Mouse (Mus musculus): ENCODE results near the gene Tmem144. TPM values are rescaled to one million over a fixed set of nuclear protein-coding genes. Genes with fewer than 3 reads are reported as not detected.

Gene Tmem144
- polyA plus RNA-seq, 1 experiment: not detected

GRCm38 (mm10) chr3:79867121-79867709 is 14.6 kb upstream of the Tmem144 start:
- no peaks in the 10 kb centered on the region for H3K4me1 ChIP-seq (ENCODE audit: control insufficient read depth)
- H3K9me3 ChIP-seq (ENCODE audit: control insufficient read depth, low read length): no peaks in the 10 kb centered on the region
- no peak for TF ChIP-seq TAL1 (IDR thresholded peaks at IDR 0.05; ENCODE audit: low read length)
- no peak overlapping the region for H3K4me3 ChIP-seq (replicated peaks)
- H3K36me3 ChIP-seq (ENCODE audit: control insufficient read depth): no peaks in the 10 kb centered on the region
- no peaks in the 10 kb centered on the region for H3K27me3 ChIP-seq (ENCODE audit: control insufficient read depth)

- no peaks in the 10 kb centered on the region for H3K27me3 ChIP-seq (ENCODE audit: control insufficient read depth)
- no peaks in the 10 kb centered on the region for H3K4me1 ChIP-seq (ENCODE audit: control insufficient read depth)
- no peak for TF ChIP-seq GATA1 (IDR thresholded peaks at IDR 0.05; ENCODE audit: low read length)
- no peak for TF ChIP-seq TAL1 (IDR thresholded peaks at IDR 0.05; ENCODE audit: low read length)
- no peaks in the 10 kb centered on the region for H3K9me3 ChIP-seq (ENCODE audit: control insufficient read depth, low read length)
- H3K36me3 ChIP-seq (ENCODE audit: control insufficient read depth): no peaks in the 10 kb centered on the region
- H3K4me3 ChIP-seq (replicated peaks): no peak overlapping the region
Measured at GRCm38 (mm10) chr3:79866526-79866925, 14.0 kb upstream of the Tmem144 start.

- Histone ChIP-seq H3K4me3 (replicated peaks) (no peak overlapping the region), H3K27me3 (ENCODE audit: control insufficient read depth) (no peaks in the 10 kb centered on the region), H3K9me3 (ENCODE audit: control insufficient read depth, low read length) (no peaks in the 10 kb centered on the region), H3K4me1 (ENCODE audit: control insufficient read depth) (no peaks in the 10 kb centered on the region), H3K36me3 (ENCODE audit: control insufficient read depth) (no peaks in the 10 kb centered on the region)
- no peak for TF ChIP-seq TAL1 (IDR thresholded peaks at IDR 0.05; ENCODE audit: low read length)
- no peak for TF ChIP-seq GATA1 (IDR thresholded peaks at IDR 0.05; ENCODE audit: low read length)
Measured at GRCm38 (mm10) chr3:79866089-79866488, 13.5 kb upstream of the Tmem144 start.

- Histone ChIP-seq H3K4me1 (ENCODE audit: control insufficient read depth) (no peaks in the 10 kb centered on the region), H3K9me3 (ENCODE audit: control insufficient read depth, low read length) (no peaks in the 10 kb centered on the region), H3K4me3 (replicated peaks) (no peak overlapping the region)
Measured at GRCm38 (mm10) chr3:79864824-79865223, 12.3 kb upstream of the Tmem144 start.

GRCm38 (mm10) chr3:79858221-79858620 is 5.6 kb upstream of the Tmem144 start:
- Histone ChIP-seq H3K9me3 (ENCODE audit: control insufficient read depth, low read length) (no peaks in the 10 kb centered on the region), H3K36me3 (ENCODE audit: control insufficient read depth) (no peaks in the 10 kb centered on the region), H3K27me3 (ENCODE audit: control insufficient read depth) (no peaks in the 10 kb centered on the region), H3K4me1 (ENCODE audit: control insufficient read depth) (peaks cover 9% of the 10 kb centered on the region), H3K4me3 (replicated peaks) (no peak overlapping the region)
- TF ChIP-seq TAL1 (IDR thresholded peaks at IDR 0.05; ENCODE audit: low read length): no peak
- no peak for TF ChIP-seq GATA1 (IDR thresholded peaks at IDR 0.05; ENCODE audit: low read length)

More at GRCm38 (mm10) chr3:79864824-79865223, 12.3 kb upstream of the Tmem144 start:
- Histone ChIP-seq H3K36me3 (ENCODE audit: control insufficient read depth) (no peaks in the 10 kb centered on the region), H3K27me3 (ENCODE audit: control insufficient read depth) (no peaks in the 10 kb centered on the region)
- TF ChIP-seq TAL1 (IDR thresholded peaks at IDR 0.05; ENCODE audit: low read length) (no peak), GATA1 (IDR thresholded peaks at IDR 0.05; ENCODE audit: low read length) (no peak)

DNA sequence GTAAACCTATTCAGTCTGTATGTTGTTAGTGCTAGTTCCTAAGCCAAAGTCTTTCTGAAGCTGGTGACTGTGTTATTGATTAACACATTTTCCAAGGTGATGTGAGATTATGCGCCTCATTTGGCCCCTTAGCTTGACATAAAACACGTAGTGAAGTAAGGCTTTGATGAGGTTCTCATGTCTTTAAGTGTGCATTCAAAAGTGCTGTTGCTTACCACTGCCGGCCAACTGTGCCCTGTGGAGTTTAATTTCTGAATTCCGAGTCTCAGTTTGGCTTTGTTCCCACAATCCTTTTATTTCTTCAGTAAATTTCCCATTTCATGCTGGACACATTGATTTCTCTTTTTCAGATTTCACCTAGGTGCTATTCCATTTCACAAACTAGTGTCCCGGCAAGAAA is 5.2 kb upstream of the Tmem144 start:
- TF ChIP-seq TAL1 (IDR thresholded peaks at IDR 0.05; ENCODE audit: low read length) (no peak), GATA1 (IDR thresholded peaks at IDR 0.05; ENCODE audit: low read length) (no peak)
- Histone ChIP-seq H3K4me3 (replicated peaks) (no peak overlapping the region), H3K4me1 (ENCODE audit: control insufficient read depth) (peaks cover 12% of the 10 kb centered on the region), H3K9me3 (ENCODE audit: control insufficient read depth, low read length) (no peaks in the 10 kb centered on the region), H3K36me3 (ENCODE audit: control insufficient read depth) (no peaks in the 10 kb centered on the region), H3K27me3 (ENCODE audit: control insufficient read depth) (no peaks in the 10 kb centered on the region)

DNA sequence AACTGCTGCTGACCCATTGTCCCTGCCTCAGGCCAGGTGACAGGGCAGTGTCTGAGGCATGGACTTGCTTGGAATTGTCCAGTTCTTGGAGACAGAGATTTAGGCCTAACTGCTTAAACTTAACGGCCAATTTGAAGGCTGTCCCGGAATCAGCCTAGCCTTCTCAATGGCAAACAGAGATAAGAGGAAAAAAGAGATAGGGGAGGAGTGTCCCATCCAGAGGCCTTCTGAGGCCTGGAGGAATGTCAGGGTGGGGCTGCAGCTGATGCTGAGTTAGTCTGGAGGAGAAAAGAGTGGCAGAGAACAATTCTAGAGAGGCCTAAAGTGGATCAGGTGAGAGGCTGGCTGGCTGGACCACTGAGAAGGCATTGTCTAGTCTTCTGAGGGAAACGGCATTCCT is 465 bp downstream of the Tmem144 start:
- Histone ChIP-seq H3K4me3 (replicated peaks) (no peak overlapping the region), H3K9me3 (ENCODE audit: control insufficient read depth, low read length) (no peaks in the 10 kb centered on the region), H3K27me3 (ENCODE audit: control insufficient read depth) (no peaks in the 10 kb centered on the region), H3K36me3 (ENCODE audit: control insufficient read depth) (no peaks in the 10 kb centered on the region), H3K4me1 (ENCODE audit: control insufficient read depth) (peaks cover 43% of the 10 kb centered on the region)
- TF ChIP-seq TAL1 (IDR thresholded peaks at IDR 0.05; ENCODE audit: low read length) (no peak), GATA1 (IDR thresholded peaks at IDR 0.05; ENCODE audit: low read length) (no peak)

DNA sequence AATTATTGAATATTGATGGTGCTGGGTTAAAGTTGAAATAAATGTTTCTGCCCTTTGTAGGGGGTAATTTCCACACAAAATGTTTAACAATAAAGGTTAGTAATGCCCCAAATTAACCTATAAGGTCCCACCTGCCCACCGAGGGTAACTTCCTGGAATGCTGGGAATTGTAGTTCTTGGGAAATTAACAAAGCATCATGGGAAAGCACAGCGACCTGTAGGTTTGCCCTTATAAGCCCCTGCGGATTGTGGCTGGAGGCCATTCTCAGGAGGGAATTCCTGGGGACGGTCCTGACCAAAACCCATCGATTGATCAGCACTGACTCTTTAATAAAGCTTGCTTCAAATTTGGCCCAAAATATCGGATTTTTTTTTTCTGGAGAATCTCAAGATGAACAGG is 1.9 kb downstream of the Tmem144 start:
- TF ChIP-seq GATA1 (IDR thresholded peaks at IDR 0.05; ENCODE audit: low read length) (no peak), TAL1 (IDR thresholded peaks at IDR 0.05; ENCODE audit: low read length) (no peak)
- Histone ChIP-seq H3K4me1 (ENCODE audit: control insufficient read depth) (peaks cover 43% of the 10 kb centered on the region), H3K36me3 (ENCODE audit: control insufficient read depth) (no peaks in the 10 kb centered on the region), H3K27me3 (ENCODE audit: control insufficient read depth) (no peaks in the 10 kb centered on the region), H3K4me3 (replicated peaks) (no peak overlapping the region), H3K9me3 (ENCODE audit: control insufficient read depth, low read length) (no peaks in the 10 kb centered on the region)

GRCm38 (mm10) chr3:79849621-79850020 is 3.0 kb downstream of the Tmem144 start:
- no peak overlapping the region for H3K4me3 ChIP-seq (replicated peaks)
- TF ChIP-seq TAL1 (IDR thresholded peaks at IDR 0.05; ENCODE audit: low read length): no peak
- TF ChIP-seq GATA1 (IDR thresholded peaks at IDR 0.05; ENCODE audit: low read length): no peak
- peaks cover 47% of the 10 kb centered on the region for H3K4me1 ChIP-seq (ENCODE audit: control insufficient read depth)
- H3K9me3 ChIP-seq (ENCODE audit: control insufficient read depth, low read length): no peaks in the 10 kb centered on the region
- no peaks in the 10 kb centered on the region for H3K36me3 ChIP-seq (ENCODE audit: control insufficient read depth)
- no peaks in the 10 kb centered on the region for H3K27me3 ChIP-seq (ENCODE audit: control insufficient read depth)

GRCm38 (mm10) chr3:79848841-79849240 is 3.7 kb downstream of the Tmem144 start:
- no peaks in the 10 kb centered on the region for H3K27me3 ChIP-seq (ENCODE audit: control insufficient read depth)
- H3K36me3 ChIP-seq (ENCODE audit: control insufficient read depth): no peaks in the 10 kb centered on the region
- H3K4me1 ChIP-seq (ENCODE audit: control insufficient read depth): peaks cover 47% of the 10 kb centered on the region
- no peaks in the 10 kb centered on the region for H3K9me3 ChIP-seq (ENCODE audit: control insufficient read depth, low read length)
- no peak overlapping the region for H3K4me3 ChIP-seq (replicated peaks)
- TF ChIP-seq TAL1 (IDR thresholded peaks at IDR 0.05; ENCODE audit: low read length): no peak
- TF ChIP-seq GATA1 (IDR thresholded peaks at IDR 0.05; ENCODE audit: low read length): no peak
